Mouse (Mus musculus) spleen, postnatal 10 days (tissue): Measurements from ENCODE around the gene Clspn.
"Not testable (repeated sequence)": the region's sequence is repeated elsewhere in the genome, so short reads cannot be mapped to it uniquely, and the experiment has no call there.

Source experiments
- DNase-seq, 2 experiments: peaks; one replicate each; pipeline ENCODE4 v3.0.0; 2021 to 2022; ENCODE audit warnings: low spot score in 2 of 2

The Clspn gene

GRCm38 (mm10) chr4:126556809-126557711 is at the start of gene Clspn:
TSS of gene Clspn (plus strand) at chr4:126556935.
- DNase-seq, result peak; percentile 86 to 94

GRCm38 (mm10) chr4:126508110-126508899 is 48.4 kb upstream of the Clspn start:
- DNase-seq, result no peak

- no peak for DNase-seq
Measured at GRCm38 (mm10) chr4:126509072-126509471, 47.7 kb upstream of the Clspn start.

GRCm38 (mm10) chr4:126511013-126511412 is 45.7 kb upstream of the Clspn start:
- DNase-seq, result no peak

- no peak for DNase-seq
Measured at GRCm38 (mm10) chr4:126512308-126513066, 44.2 kb upstream of the Clspn start.

- no peak for DNase-seq
Measured at GRCm38 (mm10) chr4:126526164-126526563, 30.6 kb upstream of the Clspn start.

- no peak for DNase-seq
Measured at GRCm38 (mm10) chr4:126526828-126527227, 29.9 kb upstream of the Clspn start.

GRCm38 (mm10) chr4:126532292-126532691 is 24.4 kb upstream of the Clspn start:
- DNase-seq, result no peak

- DNase-seq, result peak in 1 of 2 experiments; percentile 50
Measured at GRCm38 (mm10) chr4:126532827-126533728, 23.7 kb upstream of the Clspn start, which contains the start of gene Ago4. TSS of gene Ago4 (minus strand) at chr4:126533472.

- DNase-seq, result no peak
Measured at GRCm38 (mm10) chr4:126533729-126534070, 23.0 kb upstream of the Clspn start.

- DNase-seq, result not testable (repeated sequence)
Measured at GRCm38 (mm10) chr4:126535631-126536030, 21.1 kb upstream of the Clspn start.

- peak in 1 of 2 experiments; percentile 38 for DNase-seq
Measured at GRCm38 (mm10) chr4:126536865-126537264, 19.9 kb upstream of the Clspn start.

GRCm38 (mm10) chr4:126540487-126541071 is 16.2 kb upstream of the Clspn start:
- DNase-seq, result no peak

GRCm38 (mm10) chr4:126542838-126543237 is 13.9 kb upstream of the Clspn start:
- no peak for DNase-seq

GRCm38 (mm10) chr4:126545016-126545415 is 11.7 kb upstream of the Clspn start:
- no peak for DNase-seq

- DNase-seq, result no peak
Measured at GRCm38 (mm10) chr4:126545703-126546102, 11.0 kb upstream of the Clspn start.

GRCm38 (mm10) chr4:126546183-126546582 is 10.6 kb upstream of the Clspn start:
- no peak for DNase-seq

GRCm38 (mm10) chr4:126552136-126552535 is 4.6 kb upstream of the Clspn start:
- DNase-seq, result no peak

- no peak for DNase-seq
Measured at GRCm38 (mm10) chr4:126553105-126553504, 3.6 kb upstream of the Clspn start.

GRCm38 (mm10) chr4:126553685-126554084 is 3.0 kb upstream of the Clspn start:
- DNase-seq, result no peak
